Mouse (Mus musculus): ENCODE results near the gene Matk. TPM values are rescaled to one million over a fixed set of nuclear protein-coding genes. Genes with fewer than 3 reads are reported as not detected.

Gene Matk
- polyA plus RNA-seq, 1 experiment from 2014 or later = 1.7 TPM

GRCm38 (mm10) chr10:81254886-81255285 is 2.2 kb downstream of the Matk start:
- Histone ChIP-seq H3K27ac (ENCODE audit: low read depth, low read length) (no peak overlapping the region), H3K4me2 (no peak overlapping the region), H3K27me3 (ENCODE audit: control insufficient read depth, insufficient read depth, low read length) (peaks cover 85% of the 10 kb centered on the region), H3K4me3 (ENCODE audit: low read depth, low read length) (no peak overlapping the region), H3K36me3 (ENCODE audit: control insufficient read depth, insufficient read depth, low read length) (no peaks in the 10 kb centered on the region), H3K9me3 (replicated peaks; ENCODE audit: control insufficient read depth, low read length) (no peaks in the 10 kb centered on the region), H3K9ac (ENCODE audit: low read depth, low read length) (no peak overlapping the region), H3K4me1 (ENCODE audit: control insufficient read depth, insufficient read depth, low read length) (peaks cover 12% of the 10 kb centered on the region)
- 70% methylated on average over 1 of the region's 1 CpGs for WGBS (ENCODE audit: insufficient replicate concordance)
- ATAC-seq (replicated peaks; ENCODE audit: insufficient number of reproducible peaks, low FRiP score, low TSS enrichment) = no peak

GRCm38 (mm10) chr10:81257158-81258039 is 4.7 kb downstream of the Matk start:
- Histone ChIP-seq H3K27me3 (ENCODE audit: control insufficient read depth, insufficient read depth, low read length) (peaks cover 75% of the 10 kb centered on the region), H3K4me3 (ENCODE audit: low read depth, low read length) (peak overlapping the region; percentile 43), H3K9me3 (replicated peaks; ENCODE audit: control insufficient read depth, low read length) (peaks cover 2% of the 10 kb centered on the region), H3K27ac (ENCODE audit: low read depth, low read length) (no peak overlapping the region), H3K9ac (ENCODE audit: low read depth, low read length) (peak overlapping the region; percentile 46; the same call in 1 of the 2 replicates), H3K4me1 (ENCODE audit: control insufficient read depth, insufficient read depth, low read length) (peaks cover 12% of the 10 kb centered on the region), H3K36me3 (ENCODE audit: control insufficient read depth, insufficient read depth, low read length) (no peaks in the 10 kb centered on the region), H3K4me2 (peak overlapping the region; percentile 78)
- WGBS (ENCODE audit: insufficient replicate concordance) = 4% methylated on average over 62 of the region's 62 CpGs
- ATAC-seq (replicated peaks; ENCODE audit: insufficient number of reproducible peaks, low FRiP score, low TSS enrichment) = no peak

DNA sequence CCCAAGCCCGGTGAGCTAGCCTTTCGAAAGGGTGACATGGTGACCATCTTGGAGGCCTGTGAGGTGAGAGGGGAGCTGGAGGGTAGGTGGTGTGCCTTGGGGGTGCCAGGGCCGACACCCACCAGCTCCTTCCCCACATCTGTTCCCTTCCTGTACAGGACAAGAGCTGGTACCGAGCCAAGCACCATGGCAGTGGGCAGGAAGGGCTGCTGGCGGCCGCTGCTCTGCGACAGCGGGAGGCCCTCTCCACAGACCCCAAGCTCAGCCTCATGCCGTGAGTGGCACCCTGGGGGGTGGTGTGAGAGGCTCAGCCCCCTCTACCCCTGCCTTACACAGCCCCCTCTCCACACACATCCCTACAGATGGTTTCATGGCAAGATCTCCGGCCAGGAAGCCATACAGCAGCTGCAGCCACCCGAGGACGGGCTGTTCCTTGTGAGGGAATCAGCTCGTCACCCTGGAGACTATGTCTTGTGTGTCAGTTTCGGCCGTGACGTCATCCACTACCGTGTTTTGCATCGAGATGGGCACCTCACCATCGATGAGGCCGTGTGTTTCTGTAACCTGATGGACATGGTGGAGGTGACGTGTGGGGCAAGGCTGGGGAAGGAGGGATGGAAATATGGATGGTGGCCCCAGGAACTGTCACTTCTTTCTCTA is 6.6 kb downstream of the Matk start:
- Histone ChIP-seq H3K4me1 (ENCODE audit: control insufficient read depth, insufficient read depth, low read length) (peaks cover 8% of the 10 kb centered on the region), H3K27ac (ENCODE audit: low read depth, low read length) (no peak overlapping the region), H3K4me3 (ENCODE audit: low read depth, low read length) (no peak overlapping the region), H3K9me3 (replicated peaks; ENCODE audit: control insufficient read depth, low read length) (peaks cover 2% of the 10 kb centered on the region), H3K9ac (ENCODE audit: low read depth, low read length) (no peak overlapping the region), H3K4me2 (no peak overlapping the region), H3K36me3 (ENCODE audit: control insufficient read depth, insufficient read depth, low read length) (peaks cover 11% of the 10 kb centered on the region), H3K27me3 (ENCODE audit: control insufficient read depth, insufficient read depth, low read length) (peaks cover 56% of the 10 kb centered on the region)
- 35% methylated on average over 21 of the region's 21 CpGs for WGBS (ENCODE audit: insufficient replicate concordance)
- no peak for ATAC-seq (replicated peaks; ENCODE audit: insufficient number of reproducible peaks, low FRiP score, low TSS enrichment)

DNA sequence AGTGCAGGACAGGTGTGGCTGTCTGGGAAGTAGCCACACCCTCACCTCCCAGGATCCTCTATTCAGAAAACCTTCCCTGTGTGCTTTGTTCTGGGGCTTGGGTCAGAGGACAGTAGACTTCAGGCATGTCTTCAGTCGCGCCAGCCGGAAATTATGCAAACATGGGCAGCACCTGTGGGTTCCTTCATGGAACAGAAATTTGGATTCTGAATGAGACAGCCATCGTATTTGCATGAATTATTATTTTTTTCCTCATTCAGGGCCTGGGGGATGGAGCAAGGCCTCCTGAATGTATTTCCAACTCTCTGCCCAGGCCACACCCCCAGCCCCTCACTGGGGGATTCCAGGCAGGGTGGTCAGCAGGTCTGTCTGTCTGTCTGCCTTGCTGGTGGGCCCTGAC is 8.3 kb downstream of the Matk start:
- H3K4me3 ChIP-seq (ENCODE audit: low read depth, low read length) = no peak overlapping the region
- H3K4me2 ChIP-seq = no peak overlapping the region
- WGBS (ENCODE audit: insufficient replicate concordance) = 88% methylated on average over 4 of the region's 4 CpGs
- H3K36me3 ChIP-seq (ENCODE audit: control insufficient read depth, insufficient read depth, low read length) = peaks cover 15% of the 10 kb centered on the region
- H3K27ac ChIP-seq (ENCODE audit: low read depth, low read length) = no peak overlapping the region
- ATAC-seq (replicated peaks; ENCODE audit: insufficient number of reproducible peaks, low FRiP score, low TSS enrichment) = no peak
- peaks cover 13% of the 10 kb centered on the region for H3K4me1 ChIP-seq (ENCODE audit: control insufficient read depth, insufficient read depth, low read length)
- H3K27me3 ChIP-seq (ENCODE audit: control insufficient read depth, insufficient read depth, low read length) = peaks cover 46% of the 10 kb centered on the region
- H3K9ac ChIP-seq (ENCODE audit: low read depth, low read length) = no peak overlapping the region
- H3K9me3 ChIP-seq (replicated peaks; ENCODE audit: control insufficient read depth, low read length) = peaks cover 2% of the 10 kb centered on the region

GRCm38 (mm10) chr10:81265540-81265939 is 12.8 kb downstream of the Matk start:
- H3K9ac ChIP-seq (ENCODE audit: low read depth, low read length) = peak overlapping the region; percentile 43; the same call in 1 of the 2 replicates
- 93% methylated on average over 8 of the region's 8 CpGs for WGBS (ENCODE audit: insufficient replicate concordance)
- no peak for ATAC-seq (replicated peaks; ENCODE audit: insufficient number of reproducible peaks, low FRiP score, low TSS enrichment)
- peaks cover 2% of the 10 kb centered on the region for H3K27me3 ChIP-seq (ENCODE audit: control insufficient read depth, insufficient read depth, low read length)
- H3K27ac ChIP-seq (ENCODE audit: low read depth, low read length) = no peak overlapping the region
- peak overlapping the region; percentile 80 for H3K4me2 ChIP-seq
- peaks cover 13% of the 10 kb centered on the region for H3K4me1 ChIP-seq (ENCODE audit: control insufficient read depth, insufficient read depth, low read length)
- H3K4me3 ChIP-seq (ENCODE audit: low read depth, low read length) = peak overlapping the region; percentile 55
- peaks cover 15% of the 10 kb centered on the region for H3K36me3 ChIP-seq (ENCODE audit: control insufficient read depth, insufficient read depth, low read length)
- no peaks in the 10 kb centered on the region; the same call in 1 of the 2 replicates for H3K9me3 ChIP-seq (replicated peaks; ENCODE audit: control insufficient read depth, low read length)

DNA sequence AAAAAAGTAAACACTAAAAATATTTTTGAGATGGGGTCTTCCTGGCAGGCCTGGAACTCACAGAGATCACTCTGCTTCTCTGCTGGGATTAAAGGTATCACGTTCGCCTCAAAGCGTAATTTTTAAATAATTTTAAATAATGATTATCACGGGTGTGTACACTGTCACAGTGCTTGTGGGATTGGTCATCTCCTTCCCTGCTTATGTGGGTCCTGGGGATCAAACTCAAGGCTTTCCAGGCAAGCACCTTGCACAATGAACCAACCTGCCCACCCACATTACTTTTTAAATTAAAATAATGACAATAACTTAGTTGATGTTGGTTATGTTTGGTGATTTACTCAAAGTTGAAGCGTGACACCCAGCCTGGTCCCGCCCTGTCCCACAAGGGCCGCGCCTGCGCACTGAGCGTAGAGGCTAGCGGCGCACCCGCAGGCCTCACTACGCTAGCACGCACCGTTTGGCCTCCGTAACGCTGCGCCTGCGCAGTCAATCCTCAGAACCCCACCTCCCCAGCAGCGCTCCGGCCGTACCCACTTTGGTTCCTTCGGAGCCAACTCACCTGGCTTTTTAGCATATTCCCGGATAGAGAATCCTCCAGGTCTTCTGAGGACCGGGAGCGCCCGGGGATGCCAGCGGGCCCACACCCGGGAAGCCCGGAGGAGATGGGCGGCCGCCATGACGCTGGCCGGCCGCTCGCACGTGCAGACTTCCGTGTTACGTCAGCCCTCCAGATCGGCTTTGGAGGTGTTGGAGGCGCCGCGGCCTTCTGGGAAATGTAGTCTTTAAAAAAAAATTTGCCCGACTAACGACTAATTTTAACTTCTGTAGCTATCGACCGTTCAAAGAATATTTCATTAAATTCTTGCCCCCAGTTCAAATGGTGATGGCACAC is 13.7 kb downstream of the Matk start, which contains the start of the genes Mrpl54 and Apba3:
Gene Mrpl54 (minus strand): TSS at position 724 of the 895 bp plus-strand sequence.
Gene Apba3 (plus strand): TSS at position 750 of the 895 bp plus-strand sequence.
- Histone ChIP-seq H3K9ac (ENCODE audit: low read depth, low read length) (peak within 1 kb of the TSS; percentile 83), H3K27me3 (ENCODE audit: control insufficient read depth, insufficient read depth, low read length) (no peaks in the 10 kb centered on the region; the same call in 1 of the 2 replicates), H3K4me2 (peak within 1 kb of the TSS; percentile 81), H3K9me3 (replicated peaks; ENCODE audit: control insufficient read depth, low read length) (no peaks in the 10 kb centered on the region), H3K4me1 (ENCODE audit: control insufficient read depth, insufficient read depth, low read length) (peaks cover 13% of the 10 kb centered on the region), H3K4me3 (ENCODE audit: low read depth, low read length) (peak within 1 kb of the TSS; percentile 68), H3K36me3 (ENCODE audit: control insufficient read depth, insufficient read depth, low read length) (peaks cover 17% of the 10 kb centered on the region), H3K27ac (ENCODE audit: low read depth, low read length) (peak within 1 kb of the TSS; percentile 66)
- WGBS (ENCODE audit: insufficient replicate concordance) = under 1% methylated on average over 48 of the region's 48 CpGs
- ATAC-seq (replicated peaks; ENCODE audit: insufficient number of reproducible peaks, low FRiP score, low TSS enrichment) = peak; percentile 91

DNA sequence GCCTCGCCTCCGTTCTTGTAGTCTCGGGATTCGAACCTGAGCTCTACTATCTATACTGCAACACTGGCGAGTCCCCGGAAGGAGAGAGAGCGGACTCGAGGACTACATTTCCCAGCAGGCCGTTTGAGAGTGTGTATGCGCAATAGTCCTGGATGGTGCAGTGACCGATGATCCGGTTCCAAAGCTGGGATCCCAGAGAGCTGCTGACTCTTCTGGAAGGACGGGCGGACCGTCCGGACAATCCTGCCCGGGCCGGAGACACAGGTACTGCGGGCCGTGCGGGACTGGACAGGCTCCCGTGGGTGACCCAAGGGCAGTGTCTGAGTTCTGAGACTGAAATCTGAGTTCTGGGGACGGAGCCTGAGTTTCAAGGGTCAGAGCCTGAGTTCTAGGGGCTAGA is 15.3 kb downstream of the Matk start:
- H3K4me1 ChIP-seq (ENCODE audit: control insufficient read depth, insufficient read depth, low read length) = peaks cover 13% of the 10 kb centered on the region
- H3K4me2 ChIP-seq = peak overlapping the region; percentile 81
- peaks cover 22% of the 10 kb centered on the region for H3K36me3 ChIP-seq (ENCODE audit: control insufficient read depth, insufficient read depth, low read length)
- no peaks in the 10 kb centered on the region; the same call in 1 of the 2 replicates for H3K27me3 ChIP-seq (ENCODE audit: control insufficient read depth, insufficient read depth, low read length)
- H3K4me3 ChIP-seq (ENCODE audit: low read depth, low read length) = peak overlapping the region; percentile 68
- H3K27ac ChIP-seq (ENCODE audit: low read depth, low read length) = peak overlapping the region; percentile 50; the same call in 1 of the 2 replicates
- ATAC-seq (replicated peaks; ENCODE audit: insufficient number of reproducible peaks, low FRiP score, low TSS enrichment) = no peak
- 2% methylated on average over 23 of the region's 23 CpGs for WGBS (ENCODE audit: insufficient replicate concordance)
- H3K9ac ChIP-seq (ENCODE audit: low read depth, low read length) = peak overlapping the region; percentile 85
- H3K9me3 ChIP-seq (replicated peaks; ENCODE audit: control insufficient read depth, low read length) = no peaks in the 10 kb centered on the region

Data from heart, embryonic 11.5 days (tissue).